ENCODE assay signal across 16 mouse cellular contexts in genomic region chr15:9714574-9715458, GRCm38 (mm10). TPM values are rescaled to one million over a fixed set of nuclear protein-coding genes. Genes with fewer than 3 reads are reported as not detected.
A peak's percentile ranks its signal among the peaks of the same experiment; 100 is the strongest.
DNase-seq lines count a peak whose midpoint lies in the region.
"Had no signal": no experiment of that assay in that cellular context is flagged by ENCODE, and none has a peak within 500 bp of the region (broad histone marks: within the 10 kb centered on the region; RNA-seq: fewer than 3 reads in every experiment).

No protein-coding gene starts in this region.

- H3K9me3 ChIP-seq in megakaryocyte, embryonic 14.5 days, result no peaks in the 10 kb centered on the region
- H3K9me3 ChIP-seq: embryonic facial prominence, embryonic 15.5 days; forebrain, embryonic 12.5 days; midbrain, embryonic 13.5 days had no signal

- peak overlapping the region; percentile 87 for H3K4me3 ChIP-seq in megakaryocyte, embryonic 14.5 days (replicated peaks)
- H3K4me3 ChIP-seq: embryonic facial prominence, embryonic 15.5 days; forebrain, embryonic 12.5 days; midbrain, embryonic 13.5 days had no signal

- peak; percentile 10 for DNase-seq in CD4-positive helper T cell, adult 2 months (ENCODE audit: low read depth, low spot score)
- peak; percentile 98 for DNase-seq in MEL-GATA-1-ER (ENCODE audit: extremely low read depth, low read depth)
- DNase-seq in induced T-regulatory cell, adult 2 months (ENCODE audit: low read depth), result peak; percentile 10
- DNase-seq in kidney, postnatal 10 days, result no peak
- DNase-seq in heart, postnatal 10 days, result no peak
- no peak for DNase-seq in heart, adult 8-10 months (ENCODE audit: low spot score)
- DNase-seq in cerebellum, postnatal 10 days, result no peak
- DNase-seq: cerebellum, adult 11-12 months; heart, adult 18-20 months; heart, postnatal 14 days; kidney, adult 8-10 months; right cerebral cortex, postnatal 14 days had no signal

- intact Hi-C loops in heart, postnatal 10 days (cut with DNase I), result no loop called here

- no peaks in the 10 kb centered on the region for H3K36me3 ChIP-seq in megakaryocyte, embryonic 14.5 days (replicated peaks; ENCODE audit: low read length)
- H3K36me3 ChIP-seq: embryonic facial prominence, embryonic 15.5 days; forebrain, embryonic 12.5 days; midbrain, embryonic 13.5 days had no signal

- H3K27me3 ChIP-seq in megakaryocyte, embryonic 14.5 days (replicated peaks), result no peaks in the 10 kb centered on the region
- H3K27me3 ChIP-seq: embryonic facial prominence, embryonic 15.5 days; forebrain, embryonic 12.5 days; midbrain, embryonic 13.5 days had no signal

- H3K4me1 ChIP-seq in megakaryocyte, embryonic 14.5 days, result peaks cover 32% of the 10 kb centered on the region
- H3K4me1 ChIP-seq: embryonic facial prominence, embryonic 15.5 days; forebrain, embryonic 12.5 days; midbrain, embryonic 13.5 days had no signal

RNA-seq across cellular contexts. Expression of gene Spef2, which starts 33.9 kb away (rescaled TPM):
- not detected in 2 replicates for polyA plus RNA-seq in megakaryocyte, embryonic 14.5 days (2012; ENCODE audit: insufficient read depth, low replicate concordance)
- total RNA-seq in heart, postnatal 10 days (2021), result under 1 TPM; 0.15 to 0.26 TPM
- total RNA-seq in heart, adult 8-10 months (2022), result under 1 TPM; 0.05 to 0.23 (median 0.08) TPM

Comparison
In these comparisons a context has a peak if more than half of its experiments do, and no peak if none do; other contexts are left out.
1. DNase-seq: peak in CD4-positive helper T cell, adult 2 months (single experiment), MEL-GATA-1-ER (single experiment) and induced T-regulatory cell, adult 2 months (single experiment); none in kidney, postnatal 10 days (single experiment), heart, postnatal 10 days (0 of 2), heart, adult 8-10 months (single experiment) and cerebellum, postnatal 10 days (0 of 2).